Mouse (Mus musculus): ENCODE data around the gene B4galt5. TPM values are rescaled to one million over a fixed set of nuclear protein-coding genes. Genes with fewer than 3 reads are reported as not detected.

The B4galt5 gene
- total and polyA plus RNA-seq, 3 experiments = 12.5 to 17.6 (median 13.5) TPM

DNA sequence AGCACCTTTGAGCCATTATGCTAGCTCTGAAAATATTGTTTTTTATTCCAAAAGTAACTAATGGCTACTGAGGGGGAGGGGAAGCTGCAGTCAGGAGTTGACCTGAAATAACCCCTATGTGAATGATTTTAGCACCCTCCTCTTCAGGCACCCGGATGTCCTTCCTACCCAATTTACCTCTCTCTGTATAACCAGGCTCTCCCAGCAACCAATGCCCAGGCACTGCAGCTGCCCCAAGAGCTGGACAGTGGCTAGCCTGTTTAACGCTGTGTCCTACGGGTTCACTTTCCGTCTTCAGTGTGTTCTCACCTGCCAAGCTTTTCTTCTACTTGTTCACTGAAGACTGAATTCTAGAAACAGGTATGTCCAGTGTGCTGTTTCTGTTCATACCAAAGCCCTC, 14.7 kb downstream of the B4galt5 start:
- no peaks in the 10 kb centered on the region for H3K27me3 ChIP-seq (replicated peaks)
- in situ Hi-C loops (cut with MboI; ENCODE audit: low pct_ligation_motif_present, low pct_unique_long_range_greater_than_20kb, low sequenced_read_pairs) (no loop called here), dilution Hi-C loops (cut with MboI; ENCODE audit: extremely low pct_ligation_motif_present, extremely low pct_unique_long_range_greater_than_20kb, low sequenced_read_pairs) (no loop called here)
- H3K9ac ChIP-seq (ENCODE audit: insufficient read depth, low read depth) = no peak overlapping the region
- no peak overlapping the region for H3K4me3 ChIP-seq (replicated peaks in 1 of 3; ENCODE audit: low read depth in 2 of 3, low read length in 2 of 3, poor library complexity in 1 of 3)
- no peak for DNase-seq (ENCODE audit: extremely low read depth)
- H3K4me1 ChIP-seq (ENCODE audit: control insufficient read depth in 1 of 2, insufficient read depth in 2 of 2) = peaks cover 17 to 87% of the 10 kb centered on the region in 2 experiments
- no peaks in the 10 kb centered on the region for H3K9me3 ChIP-seq (replicated peaks; ENCODE audit: low read length)
- H3K27ac ChIP-seq (ENCODE audit: insufficient read depth, low read depth) = no peak overlapping the region
- peaks cover 28% of the 10 kb centered on the region for H3K79me2 ChIP-seq (replicated peaks; ENCODE audit: control insufficient read depth, extremely low read depth, insufficient read depth, poor library complexity, severe bottlenecking)
- H3K36me3 ChIP-seq (replicated peaks in 1 of 2; ENCODE audit: control insufficient read depth in 1 of 2, insufficient read depth in 1 of 2, low read length in 1 of 2) = peaks cover 0 to 65% of the 10 kb centered on the region in 2 experiments
- H3K4me2 ChIP-seq (ENCODE audit: insufficient read depth, low read depth, poor library complexity, severe bottlenecking) = no peak overlapping the region
- TF ChIP-seq MAZ (IDR thresholded peaks at IDR 0.05; ENCODE audit: low read depth, low read length) (no peak), MAX (IDR thresholded peaks at IDR 0.05; ENCODE audit: low read length) (no peak), POLR2AphosphoS2 (IDR thresholded peaks at IDR 0.05; ENCODE audit: low read depth, low read length) (no peak), SMC3 (IDR thresholded peaks at IDR 0.05; ENCODE audit: low read depth, low read length) (no peak), SIN3A (IDR thresholded peaks at IDR 0.05; ENCODE audit: low read length) (no peak), JUND (conservative IDR thresholded peaks at IDR 0.05; ENCODE audit: low read depth, low read length) (no peak), EP300 (IDR thresholded peaks at IDR 0.05; ENCODE audit: low read length) (no peak), ETS1 (conservative IDR thresholded peaks at IDR 0.05; ENCODE audit: low read depth, low read length) (no peak), ZKSCAN1 (IDR thresholded peaks at IDR 0.05; ENCODE audit: borderline replicate concordance, low read depth, low read length) (no peak), HCFC1 (IDR thresholded peaks at IDR 0.05; ENCODE audit: low read depth, low read length) (no peak), MAFK (IDR thresholded peaks at IDR 0.05; ENCODE audit: insufficient replicate concordance, low read length) (no peak), USF2 (conservative IDR thresholded peaks at IDR 0.05; ENCODE audit: low read depth, low read length) (no peak)

- dilution Hi-C loops (cut with MboI; ENCODE audit: extremely low pct_ligation_motif_present, extremely low pct_unique_long_range_greater_than_20kb, low sequenced_read_pairs) = no loop called here
- no peak overlapping the region for H3K9ac ChIP-seq (ENCODE audit: insufficient read depth, low read depth)
- peaks cover 17 to 85% of the 10 kb centered on the region in 2 experiments for H3K4me1 ChIP-seq (ENCODE audit: control insufficient read depth in 1 of 2, insufficient read depth in 2 of 2)
- no peak overlapping the region for H3K27ac ChIP-seq (ENCODE audit: insufficient read depth, low read depth)
- H3K79me2 ChIP-seq (replicated peaks; ENCODE audit: control insufficient read depth, extremely low read depth, insufficient read depth, poor library complexity, severe bottlenecking) = peaks cover 27% of the 10 kb centered on the region
- H3K27me3 ChIP-seq (replicated peaks) = no peaks in the 10 kb centered on the region
- H3K9me3 ChIP-seq (replicated peaks; ENCODE audit: low read length) = no peaks in the 10 kb centered on the region
- TF ChIP-seq JUND (conservative IDR thresholded peaks at IDR 0.05; ENCODE audit: low read depth, low read length) = no peak
- no peak for DNase-seq (ENCODE audit: extremely low read depth)
- H3K36me3 ChIP-seq (replicated peaks in 1 of 2; ENCODE audit: control insufficient read depth in 1 of 2, insufficient read depth in 1 of 2, low read length in 1 of 2) = peaks cover 0 to 67% of the 10 kb centered on the region in 2 experiments
- H3K4me2 ChIP-seq (ENCODE audit: insufficient read depth, low read depth, poor library complexity, severe bottlenecking) = no peak overlapping the region
- in situ Hi-C loops (cut with MboI; ENCODE audit: low pct_ligation_motif_present, low pct_unique_long_range_greater_than_20kb, low sequenced_read_pairs) = no loop called here
- H3K4me3 ChIP-seq (replicated peaks in 1 of 3; ENCODE audit: low read depth in 2 of 3, low read length in 2 of 3, poor library complexity in 1 of 3) = no peak overlapping the region
These were observed 15.5 kb downstream of the B4galt5 start for GRCm38 (mm10) chr2:167333450-167333849.

- no peak for TF ChIP-seq ZNF384 (IDR thresholded peaks at IDR 0.05; ENCODE audit: low read depth, low read length)
- TF ChIP-seq MXI1 (IDR thresholded peaks at IDR 0.05; ENCODE audit: low read depth, low read length) = no peak
- no peak for TF ChIP-seq HCFC1 (IDR thresholded peaks at IDR 0.05; ENCODE audit: low read depth, low read length)
- no peak for TF ChIP-seq MYC (IDR thresholded peaks at IDR 0.05; ENCODE audit: low read depth, low read length)
- TF ChIP-seq ZC3H11A (IDR thresholded peaks at IDR 0.05; ENCODE audit: low read depth, low read length) = no peak
- TF ChIP-seq POLR2AphosphoS2 (IDR thresholded peaks at IDR 0.05; ENCODE audit: low read depth, low read length) = no peak
- no peak for TF ChIP-seq NRF1 (IDR thresholded peaks at IDR 0.05; ENCODE audit: low read depth, low read length)
- TF ChIP-seq PAX5 (IDR thresholded peaks at IDR 0.05; ENCODE audit: low read length) = no peak
- TF ChIP-seq ETS1 (conservative IDR thresholded peaks at IDR 0.05; ENCODE audit: low read depth, low read length) = no peak
- no peak for TF ChIP-seq SMC3 (IDR thresholded peaks at IDR 0.05; ENCODE audit: low read depth, low read length)
- no peak for TF ChIP-seq CHD1 (IDR thresholded peaks at IDR 0.05; ENCODE audit: low read depth, low read length)
- TF ChIP-seq E2F4 (IDR thresholded peaks at IDR 0.05; ENCODE audit: insufficient replicate concordance, low read depth, low read length) = no peak
- no peak for DNase-seq (ENCODE audit: extremely low read depth)
- Histone ChIP-seq H3K4me2 (ENCODE audit: insufficient read depth, low read depth, poor library complexity, severe bottlenecking) (no peak overlapping the region), H3K27me3 (replicated peaks) (no peaks in the 10 kb centered on the region), H3K4me3 (replicated peaks in 1 of 3; ENCODE audit: low read depth in 2 of 3, low read length in 2 of 3, poor library complexity in 1 of 3) (no peak overlapping the region), H3K9me3 (replicated peaks; ENCODE audit: low read length) (no peaks in the 10 kb centered on the region), H3K9ac (ENCODE audit: insufficient read depth, low read depth) (no peak overlapping the region), H3K4me1 (ENCODE audit: control insufficient read depth in 1 of 2, insufficient read depth in 2 of 2) (peaks cover 17 to 84% of the 10 kb centered on the region in 2 experiments), H3K27ac (ENCODE audit: insufficient read depth, low read depth) (no peak overlapping the region), H3K79me2 (replicated peaks; ENCODE audit: control insufficient read depth, extremely low read depth, insufficient read depth, poor library complexity, severe bottlenecking) (peaks cover 30% of the 10 kb centered on the region), H3K36me3 (replicated peaks in 1 of 2; ENCODE audit: control insufficient read depth in 1 of 2, insufficient read depth in 1 of 2, low read length in 1 of 2) (peaks cover 0 to 62% of the 10 kb centered on the region in 2 experiments)
- in situ Hi-C loops (cut with MboI; ENCODE audit: low pct_ligation_motif_present, low pct_unique_long_range_greater_than_20kb, low sequenced_read_pairs) (no loop called here), dilution Hi-C loops (cut with MboI; ENCODE audit: extremely low pct_ligation_motif_present, extremely low pct_unique_long_range_greater_than_20kb, low sequenced_read_pairs) (no loop called here)
These were observed 16.5 kb downstream of the B4galt5 start for GRCm38 (mm10) chr2:167332336-167332987.
